Mouse (Mus musculus): Measurements from ENCODE around the gene Rps21. TPM values are rescaled to one million over a fixed set of nuclear protein-coding genes. Genes with fewer than 3 reads are reported as not detected.

Gene Rps21
- total RNA-seq, 2 experiments from 2014 or later, result 682 to 702 TPM

- no peak overlapping the region for H3K27ac ChIP-seq
- TF ChIP-seq CTCF (IDR thresholded peaks at IDR 0.05), result no peak
- H3K4me3 ChIP-seq, result no peak overlapping the region
- DNase-seq (ENCODE audit: extremely low spot score in 1 of 2, low spot score in 2 of 2), result no peak
- intact Hi-C loops (cut with DNase I), result no loop called here
Observed at GRCm38 (mm10) chr2:180230482-180230881, 26.7 kb upstream of the Rps21 start.

GRCm38 (mm10) chr2:180233101-180233904 is 23.9 kb upstream of the Rps21 start:
- DNase-seq (ENCODE audit: extremely low spot score in 1 of 2, low spot score in 2 of 2), result no peak
- no peak overlapping the region for H3K4me3 ChIP-seq
- no peak for TF ChIP-seq CTCF (IDR thresholded peaks at IDR 0.05)
- no peak overlapping the region for H3K27ac ChIP-seq
- intact Hi-C loops (cut with DNase I), result no loop called here

GRCm38 (mm10) chr2:180234353-180234752 is 22.8 kb upstream of the Rps21 start:
- Histone ChIP-seq H3K4me3 (no peak overlapping the region), H3K27ac (no peak overlapping the region)
- no peak for TF ChIP-seq CTCF (IDR thresholded peaks at IDR 0.05)
- intact Hi-C loops (cut with DNase I), result no loop called here
- DNase-seq (ENCODE audit: extremely low spot score in 1 of 2, low spot score in 2 of 2), result no peak

- Histone ChIP-seq H3K27ac (no peak overlapping the region), H3K4me3 (no peak overlapping the region)
- intact Hi-C loops (cut with DNase I), result loop anchor here (5.0 kb wide), 1 partner anchor 38 kb away; no protein-coding TSS in a partner anchor
- no peak for DNase-seq (ENCODE audit: extremely low spot score in 1 of 2, low spot score in 2 of 2)
- TF ChIP-seq CTCF (IDR thresholded peaks at IDR 0.05), result no peak
Observed at GRCm38 (mm10) chr2:180234980-180235379, 22.2 kb upstream of the Rps21 start.

GRCm38 (mm10) chr2:180235788-180236187 is 21.4 kb upstream of the Rps21 start:
- DNase-seq (ENCODE audit: extremely low spot score in 1 of 2, low spot score in 2 of 2), result no peak
- intact Hi-C loops (cut with DNase I), result loop anchor here (5.0 kb wide), 1 partner anchor 38 kb away; no protein-coding TSS in a partner anchor
- TF ChIP-seq CTCF (IDR thresholded peaks at IDR 0.05), result no peak

GRCm38 (mm10) chr2:180236500-180236899 is 20.7 kb upstream of the Rps21 start:
- Histone ChIP-seq H3K27ac (no peak overlapping the region), H3K4me3 (no peak overlapping the region)
- no peak for TF ChIP-seq CTCF (IDR thresholded peaks at IDR 0.05)
- intact Hi-C loops (cut with DNase I), result loop anchor here (5.0 kb wide), 1 partner anchor 39 kb away; no protein-coding TSS in a partner anchor
- no peak for DNase-seq (ENCODE audit: extremely low spot score in 1 of 2, low spot score in 2 of 2)

More at GRCm38 (mm10) chr2:180235788-180236187, 21.4 kb upstream of the Rps21 start:
- Histone ChIP-seq H3K27ac (no peak overlapping the region), H3K4me3 (no peak overlapping the region)

- Histone ChIP-seq H3K27ac (no peak overlapping the region), H3K4me3 (no peak overlapping the region)
- intact Hi-C loops (cut with DNase I), result loop anchor here (5.0 kb wide), 1 partner anchor 40 kb away; no protein-coding TSS in a partner anchor
- no peak for TF ChIP-seq CTCF (IDR thresholded peaks at IDR 0.05)
- DNase-seq (ENCODE audit: extremely low spot score in 1 of 2, low spot score in 2 of 2), result no peak
Observed at GRCm38 (mm10) chr2:180236930-180237329, 20.2 kb upstream of the Rps21 start.

- intact Hi-C loops (cut with DNase I), result loop anchor here (5.0 kb wide), 1 partner anchor 40 kb away; no protein-coding TSS in a partner anchor
- no peak for TF ChIP-seq CTCF (IDR thresholded peaks at IDR 0.05)
- Histone ChIP-seq H3K27ac (no peak overlapping the region), H3K4me3 (no peak overlapping the region)
- no peak for DNase-seq (ENCODE audit: extremely low spot score in 1 of 2, low spot score in 2 of 2)
Observed at GRCm38 (mm10) chr2:180237601-180238345, 19.4 kb upstream of the Rps21 start.

GRCm38 (mm10) chr2:180238591-180238990 is 18.6 kb upstream of the Rps21 start:
- TF ChIP-seq CTCF (IDR thresholded peaks at IDR 0.05), result no peak
- H3K27ac ChIP-seq, result no peak overlapping the region
- intact Hi-C loops (cut with DNase I), result loop anchor here (5.0 kb wide), 1 partner anchor 41 kb away; no protein-coding TSS in a partner anchor
- no peak overlapping the region for H3K4me3 ChIP-seq
- no peak for DNase-seq (ENCODE audit: extremely low spot score in 1 of 2, low spot score in 2 of 2)

- TF ChIP-seq CTCF (IDR thresholded peaks at IDR 0.05), result no peak
- intact Hi-C loops (cut with DNase I), result no loop called here
- no peak for DNase-seq (ENCODE audit: extremely low spot score in 1 of 2, low spot score in 2 of 2)
- Histone ChIP-seq H3K27ac (no peak overlapping the region), H3K4me3 (no peak overlapping the region)
Observed at GRCm38 (mm10) chr2:180243108-180243507, 14.1 kb upstream of the Rps21 start.

GRCm38 (mm10) chr2:180247916-180248315 is 9.3 kb upstream of the Rps21 start:
- TF ChIP-seq CTCF (IDR thresholded peaks at IDR 0.05), result no peak
- no peak overlapping the region for H3K4me3 ChIP-seq
- DNase-seq (ENCODE audit: extremely low spot score in 1 of 2, low spot score in 2 of 2), result no peak
- no peak overlapping the region for H3K27ac ChIP-seq
- intact Hi-C loops (cut with DNase I), result no loop called here

Measured in left cerebral cortex, adult 2 months (tissue).